Mouse (Mus musculus) stomach, postnatal 0 days (tissue): Measurements from ENCODE around the gene 1700003E16Rik.

Experiments used
- CTCF ChIP-seq: IDR thresholded peaks from 2 replicates; pipeline ENCODE4 v1.5.1; 2016; ENCODE audit warnings: antibody characterized with exemption, low read depth, mild to moderate bottlenecking, moderate library complexity
- EP300 ChIP-seq: optimal IDR thresholded peaks from 2 replicates; pipeline ENCODE3; 2016; ENCODE audit warnings: antibody characterized with exemption

DNA sequence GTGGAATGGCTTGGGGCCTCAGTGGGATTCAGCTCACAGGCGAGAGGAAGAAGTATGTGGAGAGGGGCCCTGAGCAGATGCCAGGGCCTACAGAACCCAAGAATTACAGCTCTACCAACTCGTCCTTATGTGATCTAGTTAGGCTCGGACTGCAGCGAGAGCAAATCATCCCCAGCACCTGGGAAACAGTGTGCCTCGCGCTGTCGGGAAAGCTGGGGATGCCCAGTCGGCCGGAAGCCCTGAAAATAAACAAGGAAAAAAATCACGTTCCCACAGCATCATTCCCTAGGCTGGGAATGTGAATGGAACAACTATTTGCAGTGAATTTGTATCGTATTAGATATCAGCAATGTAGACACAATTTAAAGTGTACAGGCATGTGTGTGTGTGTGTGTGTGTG lies 50.1 kb downstream of the 1700003E16Rik start:
- TF ChIP-seq CTCF = no peak
- no peak for TF ChIP-seq EP300
